Mouse (Mus musculus) cerebellum, adult 9-10 months (tissue): Measurements from ENCODE around the gene Nrxn1.
A peak's percentile ranks its signal among the peaks of the same experiment; 100 is the strongest.
"Not testable (repeated sequence)": the region's sequence is repeated elsewhere in the genome, so short reads cannot be mapped to it uniquely, and the experiment has no call there.

Source experiments
- DNase-seq: peaks from one replicate; pipeline ENCODE4 v3.0.0; 2022

The Nrxn1 gene

DNA sequence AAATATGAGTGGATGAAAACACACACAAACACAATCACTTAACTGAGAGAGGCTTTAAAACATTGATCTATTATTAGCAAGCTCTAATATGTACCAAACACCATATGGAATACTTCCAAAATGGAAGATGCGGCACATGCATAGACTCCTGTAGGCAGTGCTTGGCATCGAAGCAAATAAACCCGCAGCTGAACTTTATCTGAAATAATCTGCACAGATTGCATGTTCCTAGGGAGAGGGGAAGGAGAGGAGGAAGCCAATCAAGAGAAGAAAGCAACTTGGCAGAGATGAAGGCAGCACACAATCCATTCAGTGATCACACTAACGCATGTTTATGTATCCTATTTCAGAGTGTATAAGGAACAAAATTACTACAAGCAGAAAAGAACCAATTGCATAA, 542.5 kb downstream of the Nrxn1 start:
- peak; percentile 70 for DNase-seq

GRCm38 (mm10) chr17:90546806-90547205, 546.1 kb downstream of the Nrxn1 start:
- no peak for DNase-seq

- peak; percentile 35 for DNase-seq
Measured at GRCm38 (mm10) chr17:90544639-90545259, 548.1 kb downstream of the Nrxn1 start.

- no peak for DNase-seq
Measured at GRCm38 (mm10) chr17:90543986-90544638, 548.8 kb downstream of the Nrxn1 start.

GRCm38 (mm10) chr17:90531443-90531842, 561.4 kb downstream of the Nrxn1 start:
- DNase-seq = peak; percentile 83

DNA sequence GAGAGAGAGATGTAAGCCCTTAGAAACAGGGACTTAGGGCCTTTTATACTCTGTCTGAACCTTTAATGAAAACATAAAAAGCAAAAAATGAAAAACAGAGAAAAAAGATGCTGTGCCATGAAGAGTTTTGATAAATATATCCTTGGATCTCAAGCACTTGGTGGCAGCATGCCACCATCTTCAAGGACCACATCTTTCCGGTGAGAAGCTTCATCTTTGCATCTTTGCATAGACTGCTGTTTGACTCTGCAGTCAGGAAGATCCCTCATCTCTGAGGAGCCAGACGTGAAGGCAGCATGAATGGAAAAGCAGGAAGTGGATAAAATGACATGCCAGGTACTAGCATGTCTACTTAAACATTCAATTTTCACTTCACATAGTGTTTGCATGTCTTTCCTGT, 586.8 kb downstream of the Nrxn1 start:
- DNase-seq = no peak

- DNase-seq = not testable (repeated sequence)
Measured at GRCm38 (mm10) chr17:90503999-90504398, 588.9 kb downstream of the Nrxn1 start.

- peak; percentile 89 for DNase-seq
Measured at GRCm38 (mm10) chr17:90501023-90501675, 591.7 kb downstream of the Nrxn1 start.

DNA sequence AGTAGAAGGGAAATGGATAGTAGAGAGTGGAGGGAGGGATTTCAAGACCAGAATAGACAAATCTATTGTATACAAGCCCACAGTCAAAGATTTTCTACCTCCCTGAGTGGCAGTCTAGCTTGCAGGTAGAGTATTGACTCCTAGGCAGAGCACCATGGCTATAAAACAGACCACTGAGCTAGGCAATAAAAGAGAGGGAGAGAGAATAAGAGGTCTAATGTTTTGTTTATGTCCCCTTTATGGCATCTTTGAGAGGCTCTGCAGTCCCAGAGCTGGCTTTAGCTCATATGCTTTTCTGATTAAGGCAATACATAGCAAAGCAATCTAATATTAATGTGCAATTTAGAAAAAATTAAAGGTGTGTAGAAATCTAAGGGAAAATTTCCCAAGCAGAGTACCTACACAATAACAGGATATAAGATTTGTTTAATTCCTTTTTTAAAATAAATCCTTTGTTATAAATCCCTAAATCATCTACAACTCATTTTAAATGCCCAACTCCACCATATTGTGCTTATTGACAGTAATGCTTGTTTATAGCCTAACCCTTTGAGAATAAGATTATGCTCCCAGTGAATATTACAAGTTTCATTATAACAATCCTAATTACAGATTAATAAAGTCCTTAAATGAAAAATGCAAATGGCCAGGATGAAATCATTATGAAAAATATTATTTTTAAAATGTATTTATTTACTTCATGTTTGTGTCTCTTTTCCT, 613.2 kb downstream of the Nrxn1 start:
- DNase-seq = no peak

- peak; percentile 32 for DNase-seq
Measured at GRCm38 (mm10) chr17:90456748-90457147, 636.1 kb downstream of the Nrxn1 start.

DNA sequence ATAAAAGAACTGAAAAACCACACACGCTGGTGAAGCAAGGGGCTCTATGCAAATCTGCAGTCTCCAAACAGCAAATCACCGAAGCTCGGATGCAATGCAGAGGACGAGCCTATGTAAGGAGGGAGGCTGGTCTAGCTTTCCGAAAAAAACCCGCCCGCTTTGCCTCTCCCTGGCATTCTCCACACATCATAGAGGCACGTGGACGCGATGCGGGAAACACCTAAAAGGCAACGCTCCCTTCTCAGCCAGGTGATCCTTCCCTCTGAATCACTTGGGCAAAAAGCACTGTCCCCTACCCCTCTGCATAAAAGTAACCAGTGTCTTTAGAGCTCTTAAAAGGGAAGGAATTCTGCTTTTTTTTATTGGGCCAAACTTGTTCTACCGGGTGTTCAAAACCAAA, 637.0 kb downstream of the Nrxn1 start:
- peak; percentile 83 for DNase-seq

DNA sequence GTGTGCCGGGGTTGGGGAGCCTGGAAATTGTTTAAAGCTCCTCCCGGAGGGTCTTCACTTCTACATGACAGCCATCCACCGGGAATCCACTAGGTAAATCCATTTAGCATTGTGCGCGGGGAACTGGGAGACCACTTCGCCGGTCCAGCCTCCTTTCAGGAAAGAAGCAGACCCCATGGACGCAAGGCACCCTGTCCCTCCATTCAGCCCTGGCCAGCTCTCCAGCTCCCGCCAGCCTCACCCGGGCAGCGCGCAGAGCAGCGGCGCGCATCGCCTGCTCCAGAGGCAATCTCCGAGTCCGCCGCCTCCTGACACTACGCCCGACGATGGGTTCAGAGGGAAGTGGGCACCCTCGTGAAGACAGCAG, 637.5 kb downstream of the Nrxn1 start:
- DNase-seq = peak; percentile 62

- peak; percentile 69 for DNase-seq
Measured at GRCm38 (mm10) chr17:90454738-90455408, 638.0 kb downstream of the Nrxn1 start.

DNA sequence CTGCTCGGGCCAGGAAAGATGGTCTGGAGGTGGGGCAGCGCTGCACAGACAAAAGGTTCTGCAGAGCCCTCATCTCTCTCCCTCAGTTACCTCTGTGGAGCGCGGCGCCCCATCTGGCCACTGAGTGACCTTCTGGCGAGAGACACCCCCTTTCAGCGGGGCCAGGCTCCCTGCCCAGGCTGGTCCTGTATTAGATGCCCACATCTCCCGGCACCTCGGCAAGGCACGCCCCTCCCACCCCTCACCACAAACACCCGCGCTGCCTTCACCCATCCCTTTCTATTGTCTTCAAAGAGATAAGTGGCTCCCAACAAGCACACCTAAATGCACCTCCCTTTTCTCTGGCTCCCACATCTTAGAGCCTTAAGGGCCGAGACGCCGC, 638.5 kb downstream of the Nrxn1 start:
- DNase-seq = peak; percentile 90

DNA sequence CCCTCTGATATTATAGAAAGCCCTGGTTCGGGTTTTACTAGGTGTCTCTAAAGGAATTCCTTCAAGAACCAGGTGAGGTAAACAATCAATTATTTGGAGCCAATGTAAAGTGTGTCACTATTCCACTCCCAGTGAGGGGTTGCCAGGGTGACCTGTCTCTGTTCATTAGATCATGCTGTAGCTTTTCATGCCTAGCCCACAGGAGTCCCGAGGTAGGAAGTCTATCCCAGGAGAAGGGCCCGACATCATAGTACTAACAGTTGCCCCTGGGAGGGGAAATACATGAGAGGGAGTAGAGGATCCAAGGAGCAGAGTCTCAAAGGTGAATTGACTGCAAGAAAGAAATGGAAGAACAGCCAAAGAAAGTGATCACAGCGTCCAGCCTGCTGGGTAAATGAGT, 639.6 kb downstream of the Nrxn1 start:
- peak; percentile 62 for DNase-seq

DNA sequence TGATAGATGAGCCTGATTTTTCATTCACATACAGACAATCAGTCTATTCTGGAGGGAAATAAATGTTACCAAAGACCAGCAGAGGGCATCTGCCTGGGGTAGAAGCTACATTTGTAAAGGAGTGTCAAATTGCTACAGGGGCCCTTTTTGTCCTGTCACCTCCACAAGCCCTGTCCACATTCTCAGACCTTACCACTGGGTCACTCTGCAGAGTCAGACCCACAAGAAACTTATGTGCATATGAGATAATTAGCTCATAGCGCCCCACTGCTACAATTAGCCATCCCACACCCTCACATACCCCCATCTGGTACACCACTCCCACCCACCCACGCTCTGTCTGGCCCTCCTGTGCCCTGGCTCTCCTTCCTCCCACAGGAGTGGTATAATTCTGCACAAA, 640.1 kb downstream of the Nrxn1 start:
- peak; percentile 76 for DNase-seq

- peak; percentile 56 for DNase-seq
Measured at GRCm38 (mm10) chr17:90451384-90451783, 641.5 kb downstream of the Nrxn1 start.

GRCm38 (mm10) chr17:90443067-90443466, 649.8 kb downstream of the Nrxn1 start:
- peak; percentile 67 for DNase-seq

- DNase-seq = peak; percentile 85
Measured at GRCm38 (mm10) chr17:90435836-90436235, 657.0 kb downstream of the Nrxn1 start.

- peak; percentile 69 for DNase-seq
Measured at GRCm38 (mm10) chr17:90435371-90435770, 657.5 kb downstream of the Nrxn1 start.

DNA sequence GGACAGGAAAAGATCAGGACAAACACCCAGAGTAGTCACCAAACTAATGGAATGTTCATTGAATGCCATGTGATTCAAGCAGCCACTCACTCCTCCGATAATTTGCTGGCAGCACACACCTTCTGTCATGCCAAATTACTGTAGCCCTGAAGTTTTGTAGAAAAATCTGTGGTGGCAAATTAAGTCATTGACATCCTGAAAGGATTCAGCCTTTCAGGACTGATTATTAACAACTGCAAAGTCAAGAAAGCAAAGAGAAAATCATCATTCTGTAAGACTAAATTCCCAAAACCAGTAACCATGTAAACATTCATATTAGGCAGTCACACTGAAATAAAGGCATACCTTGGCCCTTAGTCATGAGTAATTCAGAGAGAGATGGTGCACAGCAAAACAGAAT, 662.7 kb downstream of the Nrxn1 start:
- no peak for DNase-seq

GRCm38 (mm10) chr17:90425974-90426373, 666.9 kb downstream of the Nrxn1 start:
- peak; percentile 95 for DNase-seq

GRCm38 (mm10) chr17:90422591-90422990, 670.3 kb downstream of the Nrxn1 start:
- peak; percentile 88 for DNase-seq
